Mouse (Mus musculus) gastrocnemius, postnatal 25 days (tissue): ENCODE results near the gene Prdm4. TPM values are rescaled to one million over a fixed set of nuclear protein-coding genes. Genes with fewer than 3 reads are reported as not detected.

Experiments
- DNase-seq: peaks from one replicate; pipeline ENCODE4 v3.0.0; 2022
- total RNA-seq, 2 experiments: library from RNA; stranded (reverse); gene quantifications; 1 replicate in 1 of 2; 2 replicates in 1 of 2; pipeline ENCODE4 v1.2.3; 2021

Gene Prdm4
- total RNA-seq, 2 experiments from 2014 or later, result 11.8 to 15.8 TPM

GRCm38 (mm10) chr10:85871698-85872478 is 45.1 kb downstream of the Prdm4 start:
- peak; percentile 85 for DNase-seq

- no peak for DNase-seq
Observed at GRCm38 (mm10) chr10:85846105-85846862, 70.7 kb downstream of the Prdm4 start.

Other genes starting within 250 kb of the Prdm4 start
- 10 to 100 TPM; 13.4 to 14.9 TPM for gene Pwp1, start 87.6 kb downstream of the Prdm4 start, total RNA-seq
- gene Ascl4, start 10.5 kb upstream of the Prdm4 start, total RNA-seq, result not detected
- gene Rtcb, start 40.7 kb upstream of the Prdm4 start, total RNA-seq, result 10 to 100 TPM; 41.9 to 43.2 TPM
- not detected for gene Bpifc, start 94.8 kb upstream of the Prdm4 start, total RNA-seq
- gene Fbxo7, start 104.8 kb upstream of the Prdm4 start, total RNA-seq, result 10 to 100 TPM in 1 of 2 experiments, 1 to 10 TPM in 1; 6.2 to 10.1 TPM